Mouse (Mus musculus) neural tube, postnatal 0 days (tissue): Measurements from ENCODE around the gene Npas2. TPM values are rescaled to one million over a fixed set of nuclear protein-coding genes. Genes with fewer than 3 reads are reported as not detected.

Source experiments
- microRNA-seq: library from miRNA; unstranded; fragments of <30 nt; microRNA quantifications from one replicate; pipeline ENCODE4, GENCODE M21; 2016
- polyA plus RNA-seq: library from polyadenylated mRNA; unstranded; fragments of >200 nt; fragmentation: Nextera tagmentation; extraction: Ambion mirVana; gene quantifications from 2 replicates; pipeline ENCODE4 v1.2.1, GENCODE M21; 2015

The Npas2 gene
- polyA plus RNA-seq = 2.6 and 2.8 TPM in 2 replicates

DNA sequence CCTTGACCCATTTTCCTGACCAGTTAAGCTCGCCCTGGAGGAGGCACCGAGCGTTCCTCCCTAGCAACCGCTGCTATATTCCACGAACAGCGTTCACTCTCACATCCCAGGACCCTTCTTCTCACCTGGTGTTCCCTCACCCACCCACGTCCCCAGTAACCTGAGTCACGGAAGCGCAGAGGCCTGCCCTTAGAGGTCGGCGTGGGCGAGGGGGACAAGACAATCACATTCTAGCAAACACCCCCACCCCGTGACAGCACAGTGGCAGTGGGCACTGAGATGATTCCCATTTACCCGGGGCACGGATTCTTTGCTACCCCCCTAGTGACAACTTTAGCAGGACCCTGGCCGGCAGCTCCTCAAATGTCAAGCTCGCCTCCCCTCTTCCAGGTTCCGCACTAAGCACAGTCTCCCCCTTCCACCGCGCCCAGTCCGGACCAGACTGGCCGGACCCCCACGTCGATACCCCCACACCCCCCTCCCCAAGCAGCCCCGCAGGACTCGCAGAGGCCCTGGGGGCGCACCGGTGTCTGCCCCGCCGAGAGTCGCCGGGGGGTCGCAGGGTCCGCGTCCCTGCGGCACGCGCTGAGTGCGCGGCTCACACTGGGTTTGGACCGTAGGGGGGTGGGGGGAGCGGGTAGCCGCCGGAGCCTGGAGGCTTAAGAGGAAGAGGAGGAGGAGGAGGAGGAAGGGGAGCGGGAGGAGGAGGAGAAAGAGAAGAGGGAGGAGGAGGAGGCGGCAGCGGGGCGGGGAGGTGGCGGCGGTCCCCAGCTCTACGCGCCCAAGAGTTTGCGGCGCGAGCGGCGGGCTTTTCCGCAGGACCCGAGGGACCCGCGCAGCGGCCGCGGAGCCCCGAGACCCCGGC, at the start of gene Npas2:
Gene Npas2, plus strand, starts transcription at position 735 of the 865 bp plus-strand sequence.

DNA sequence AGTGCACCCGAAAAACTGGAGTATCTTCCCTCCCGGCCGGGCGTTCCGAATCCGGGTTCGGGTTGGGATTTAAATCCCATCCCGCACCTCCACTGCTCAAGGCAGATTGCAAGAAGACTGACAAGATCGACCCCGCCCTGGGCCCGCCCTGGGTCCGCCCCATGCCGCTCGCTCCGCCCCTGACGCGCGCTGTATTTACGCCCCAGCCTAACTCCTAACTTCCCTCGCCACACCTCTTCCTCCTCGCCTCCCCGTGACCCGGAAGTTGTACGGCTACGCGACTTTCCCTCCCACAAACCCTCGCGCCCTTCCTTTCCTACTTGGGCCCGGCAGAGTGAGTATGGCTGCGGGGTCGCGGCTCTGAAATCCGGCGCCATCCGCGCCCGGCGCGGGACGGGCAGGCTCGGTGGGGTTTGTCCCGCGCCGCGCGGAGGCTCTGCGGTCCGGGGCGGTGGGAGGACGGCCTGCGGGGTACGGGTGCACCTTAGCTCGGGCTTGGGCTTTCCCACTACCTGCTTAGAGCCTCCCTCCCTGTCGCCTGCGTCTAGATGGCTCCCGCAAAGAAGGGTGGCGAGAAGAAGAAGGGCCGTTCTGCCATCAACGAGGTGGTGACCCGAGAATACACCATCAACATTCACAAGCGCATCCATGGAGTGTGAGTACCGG, 174.2 kb downstream of the Npas2 start, which contains the start of gene Rpl31:
Gene Rpl31, plus strand, starts transcription at position 242 of the 666 bp plus-strand sequence.

Small RNAs within 50 kb of the gene (microRNA-seq; reads per million reads assigned to microRNA genes)
- not detected for gene Mir6349

Other genes starting within 250 kb of the Npas2 start
- gene Pdcl3, start 208.1 kb upstream of the Npas2 start, polyA plus RNA-seq = 150 and 163 TPM in 2 replicates
- gene Rpl31, start 174.1 kb downstream of the Npas2 start, polyA plus RNA-seq = 355 and 403 TPM in 2 replicates